Comparison of ENCODE assay signal across 9 mouse cellular contexts in the genomic region with DNA sequence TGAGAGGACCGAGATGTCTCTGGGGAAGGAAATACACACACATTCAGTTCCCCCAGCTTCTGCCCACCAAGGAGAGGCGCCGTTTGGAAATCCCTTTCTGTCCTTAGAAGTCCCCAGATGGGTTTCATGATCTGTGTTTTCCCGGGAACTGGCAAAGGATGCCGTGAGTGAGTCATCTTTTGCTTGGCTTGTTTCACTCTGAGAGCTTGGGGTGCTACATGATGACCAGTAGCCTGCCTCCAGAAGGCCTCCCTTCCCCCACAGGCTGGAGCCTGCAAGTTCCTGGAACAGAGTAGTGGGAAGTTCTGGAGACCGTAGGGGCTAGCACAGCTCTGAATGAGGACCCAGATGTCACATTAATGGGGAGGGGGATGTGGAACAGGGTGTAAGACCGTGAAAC. TPM values are rescaled to one million over a fixed set of nuclear protein-coding genes. Genes with fewer than 3 reads are reported as not detected.
DNase-seq lines count a peak whose midpoint lies in the region; ATAC-seq and TF ChIP-seq lines count a peak whose summit lies in the region.
"Had no signal": no experiment of that assay in that cellular context is flagged by ENCODE, and none has a peak within 500 bp of the region (broad histone marks: within the 10 kb centered on the region; RNA-seq: fewer than 3 reads in every experiment).

No protein-coding gene starts in this region.

- no peaks in the 10 kb centered on the region for H3K4me1 ChIP-seq in liver, adult 2 months (ENCODE audit: control insufficient read depth, insufficient read depth, low read length)
- H3K4me1 ChIP-seq in liver, postnatal 0 days (ENCODE audit: insufficient read depth) = no peaks in the 10 kb centered on the region

- no peaks in the 10 kb centered on the region for H3K36me3 ChIP-seq in liver, adult 2 months (ENCODE audit: control insufficient read depth, insufficient read depth, low read length)
- H3K36me3 ChIP-seq in liver, postnatal 0 days (replicated peaks; ENCODE audit: insufficient read depth, low read length) = no peaks in the 10 kb centered on the region
- H3K36me3 ChIP-seq: midbrain, embryonic 12.5 days had no signal

- H3K79me2 ChIP-seq in liver, adult 2 months (ENCODE audit: control insufficient read depth, insufficient read depth, low read length) = no peaks in the 10 kb centered on the region

- H3K9me3 ChIP-seq in liver, postnatal 0 days (ENCODE audit: low read length) = no peaks in the 10 kb centered on the region
- H3K9me3 ChIP-seq: midbrain, embryonic 12.5 days had no signal

- no peak for ATAC-seq in liver, postnatal 0 days

- no peak overlapping the region for H3K27ac ChIP-seq in liver, adult 2 months (replicated peaks; ENCODE audit: insufficient read depth, low read depth, low read length)
- no peak overlapping the region for H3K27ac ChIP-seq in liver, postnatal 0 days (ENCODE audit: low read depth)
- H3K27ac ChIP-seq: midbrain, embryonic 12.5 days had no signal

- H3K9ac ChIP-seq in liver, adult 2 months (ENCODE audit: low read depth, low read length) = no peak overlapping the region
- H3K9ac ChIP-seq in liver, postnatal 0 days (replicated peaks) = no peak overlapping the region
- H3K9ac ChIP-seq: midbrain, embryonic 12.5 days had no signal

- H3K4me2 ChIP-seq in liver, postnatal 0 days (ENCODE audit: low read depth, low read length) = no peak overlapping the region
- H3K4me2 ChIP-seq: midbrain, embryonic 12.5 days had no signal

- TF ChIP-seq CTCF in liver, adult 2 months (IDR thresholded peaks at IDR 0.05; ENCODE audit: low read depth, low read length) = no peak
- no peak for TF ChIP-seq CTCF in liver, postnatal 0 days (IDR thresholded peaks at IDR 0.05; ENCODE audit: low read depth)

- WGBS in liver, adult 2 months = 76% methylated on average over 7 of the region's 7 CpGs
- 68% methylated on average over 7 of the region's 7 CpGs for WGBS in liver, postnatal 0 days (ENCODE audit: insufficient replicate concordance)

- no peak for TF ChIP-seq POLR2A in liver, adult 2 months (IDR thresholded peaks at IDR 0.05; ENCODE audit: extremely low read depth, insufficient read depth, low read length)

- TF ChIP-seq EP300 in liver, postnatal 0 days (IDR thresholded peaks at IDR 0.05; ENCODE audit: low read depth) = no peak

- no peak overlapping the region for H3K4me3 ChIP-seq in liver, adult 2 months (ENCODE audit: insufficient read depth, low read depth, low read length)
- H3K4me3 ChIP-seq in liver, postnatal 0 days (ENCODE audit: low read depth, low read length) = no peak overlapping the region
- H3K4me3 ChIP-seq: midbrain, embryonic 12.5 days had no signal

- intact Hi-C loops in heart, postnatal 10 days (cut with DNase I) = no loop called here

- peak; percentile 8 for DNase-seq in liver, adult 2 months (ENCODE audit: extremely low read depth, low read depth, low spot score)
- DNase-seq in liver, postnatal 0 days = no peak
- peak; percentile 55 to 71 for DNase-seq in adrenal gland, postnatal 36 days
- DNase-seq in heart, postnatal 10 days = peak; percentile 76 to 78
- DNase-seq in skeletal muscle tissue, adult 2 months (ENCODE audit: low read depth, low spot score) = peak; percentile 75
- no peak for DNase-seq in ovary, postnatal 14 days (ENCODE audit: low spot score)
- no peak for DNase-seq in layer of hippocampus, adult 9-11 months
- DNase-seq: liver had no signal

- H3K27me3 ChIP-seq in liver, adult 2 months (ENCODE audit: control insufficient read depth, insufficient read depth, low read length) = no peaks in the 10 kb centered on the region
- no peaks in the 10 kb centered on the region for H3K27me3 ChIP-seq in liver, postnatal 0 days (ENCODE audit: insufficient read depth, low read length)
- H3K27me3 ChIP-seq: midbrain, embryonic 12.5 days had no signal

RNA-seq across cellular contexts. Expression of a gene that starts 10.6 kb away (rescaled TPM):
- 1.3 and 1.7 TPM in 2 replicates for total RNA-seq in liver, adult 2 months (2014; rRNA removed)
- polyA plus RNA-seq in liver, adult 2 months (2012; rRNA removed) = 3.2 and 5.6 TPM in 2 replicates
- 1.6 and 1.8 TPM in 2 replicates for polyA plus RNA-seq in liver, postnatal 0 days (2015; fragmentation: Nextera tagmentation; extraction: Ambion mirVana)
- total RNA-seq in adrenal gland, postnatal 36 days (2021) = 10 to 100 TPM; 17.7 to 18.0 TPM
- 1 to 10 TPM; 8.4 to 9.5 TPM for total RNA-seq in heart, postnatal 10 days (2021)

RNA-seq across cellular contexts. Expression of a gene that starts 40.2 kb away (rescaled TPM):
- 3.3 and 3.8 TPM in 2 replicates for total RNA-seq in liver, adult 2 months (2014; rRNA removed)
- polyA plus RNA-seq in liver, adult 2 months (2012; rRNA removed) = 28.5 and 31.9 TPM in 2 replicates
- polyA plus RNA-seq in liver, postnatal 0 days (2015; fragmentation: Nextera tagmentation; extraction: Ambion mirVana) = 22.8 and 23.4 TPM in 2 replicates
- 10 to 100 TPM; 31.6 to 34.1 TPM for total RNA-seq in adrenal gland, postnatal 36 days (2021)
- total RNA-seq in heart, postnatal 10 days (2021) = 10 to 100 TPM; 32.4 to 34.0 TPM

Comparison
In these comparisons a context has a peak if more than half of its experiments do, and no peak if none do; other contexts are left out.
1. DNase-seq: peak in liver, adult 2 months (single experiment), adrenal gland, postnatal 36 days (2 of 2), heart, postnatal 10 days (2 of 2) and skeletal muscle tissue, adult 2 months (single experiment); none in liver, postnatal 0 days (single experiment), ovary, postnatal 14 days (single experiment) and layer of hippocampus, adult 9-11 months (single experiment).